Mouse (Mus musculus): Measurements from ENCODE around the gene Slc10a6. TPM values are rescaled to one million over a fixed set of nuclear protein-coding genes. Genes with fewer than 3 reads are reported as not detected.
A peak's percentile ranks its signal among the peaks of the same experiment; 100 is the strongest.

The Slc10a6 gene
- polyA plus RNA-seq, 1 experiment from 2014 or later, result not detected

DNA sequence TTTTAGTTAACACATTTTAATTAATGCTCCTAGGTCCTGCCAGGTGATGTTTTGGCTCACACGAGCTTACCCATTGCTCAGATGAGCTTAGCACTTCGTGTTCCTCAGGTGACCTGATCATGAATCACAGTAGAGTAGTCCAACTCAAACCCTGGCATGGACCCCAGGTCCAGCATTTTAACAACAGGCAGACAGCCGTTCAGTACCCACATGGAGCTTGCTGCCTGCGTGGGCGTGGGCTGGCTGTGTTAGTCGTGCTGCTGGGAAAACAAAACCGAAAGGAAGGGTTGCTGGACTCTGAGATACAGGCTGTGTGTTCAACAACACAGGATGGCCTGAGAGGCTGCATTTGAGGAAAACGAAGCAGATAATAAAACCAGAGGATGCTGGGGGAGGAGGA lies 36.5 kb downstream of the Slc10a6 start:
- H3K36me3 ChIP-seq (ENCODE audit: control insufficient read depth, insufficient read depth, low read length), result no peaks in the 10 kb centered on the region
- ATAC-seq (ENCODE audit: insufficient read depth, low FRiP score, low TSS enrichment), result no peak
- 87% methylated on average over 8 of the region's 8 CpGs for WGBS

GRCm38 (mm10) chr5:103591846-103592245 lies 37.4 kb downstream of the Slc10a6 start:
- H3K4me2 ChIP-seq (ENCODE audit: low read depth), result no peak overlapping the region

More for the DNA sequence above, 36.5 kb downstream of the Slc10a6 start:
- H3K9ac ChIP-seq (ENCODE audit: low read length), result no peak overlapping the region
- H3K4me2 ChIP-seq (ENCODE audit: low read depth), result no peak overlapping the region
- no peaks in the 10 kb centered on the region for H3K4me1 ChIP-seq (ENCODE audit: control insufficient read depth, insufficient read depth, low read length)
- DNase-seq (ENCODE audit: low spot score), result no peak
- H3K9me3 ChIP-seq (ENCODE audit: control insufficient read depth, low read length), result no peaks in the 10 kb centered on the region
- no peak overlapping the region for H3K4me3 ChIP-seq (ENCODE audit: low read depth, low read length)
- H3K27ac ChIP-seq (ENCODE audit: low read depth, low read length), result no peak overlapping the region
- no peaks in the 10 kb centered on the region for H3K27me3 ChIP-seq (ENCODE audit: control insufficient read depth, insufficient read depth, low read length)

GRCm38 (mm10) chr5:103587219-103587618 lies 42.0 kb downstream of the Slc10a6 start:
- H3K27ac ChIP-seq (ENCODE audit: low read depth, low read length), result no peak overlapping the region
- 79% methylated on average over 7 of the region's 7 CpGs for WGBS
- DNase-seq (ENCODE audit: low spot score), result peak; percentile 35

More at GRCm38 (mm10) chr5:103591846-103592245, 37.4 kb downstream of the Slc10a6 start:
- H3K4me3 ChIP-seq (ENCODE audit: low read depth, low read length), result no peak overlapping the region
- no peaks in the 10 kb centered on the region for H3K4me1 ChIP-seq (ENCODE audit: control insufficient read depth, insufficient read depth, low read length)
- ATAC-seq (ENCODE audit: insufficient read depth, low FRiP score, low TSS enrichment), result no peak
- H3K9ac ChIP-seq (ENCODE audit: low read length), result no peak overlapping the region
- WGBS, result 93% methylated on average over 7 of the region's 7 CpGs
- no peaks in the 10 kb centered on the region for H3K36me3 ChIP-seq (ENCODE audit: control insufficient read depth, insufficient read depth, low read length)
- no peak overlapping the region for H3K27ac ChIP-seq (ENCODE audit: low read depth, low read length)
- no peaks in the 10 kb centered on the region for H3K9me3 ChIP-seq (ENCODE audit: control insufficient read depth, low read length)
- DNase-seq (ENCODE audit: low spot score), result no peak
- no peaks in the 10 kb centered on the region for H3K27me3 ChIP-seq (ENCODE audit: control insufficient read depth, insufficient read depth, low read length)

GRCm38 (mm10) chr5:103579680-103580420 lies 49.4 kb downstream of the Slc10a6 start:
- DNase-seq (ENCODE audit: low spot score) (no peak), ATAC-seq (ENCODE audit: insufficient read depth, low FRiP score, low TSS enrichment) (no peak)
- Histone ChIP-seq H3K36me3 (ENCODE audit: control insufficient read depth, insufficient read depth, low read length) (peaks cover 2% of the 10 kb centered on the region; the same call in 1 of the 2 replicates), H3K9me3 (ENCODE audit: control insufficient read depth, low read length) (no peaks in the 10 kb centered on the region), H3K27me3 (ENCODE audit: control insufficient read depth, insufficient read depth, low read length) (no peaks in the 10 kb centered on the region), H3K4me3 (ENCODE audit: low read depth, low read length) (no peak overlapping the region), H3K4me1 (ENCODE audit: control insufficient read depth, insufficient read depth, low read length) (no peaks in the 10 kb centered on the region), H3K4me2 (ENCODE audit: low read depth) (no peak overlapping the region), H3K9ac (ENCODE audit: low read length) (no peak overlapping the region), H3K27ac (ENCODE audit: low read depth, low read length) (no peak overlapping the region)
- WGBS, result 74% methylated on average over 11 of the region's 11 CpGs

More at GRCm38 (mm10) chr5:103587219-103587618, 42.0 kb downstream of the Slc10a6 start:
- Histone ChIP-seq H3K9ac (ENCODE audit: low read length) (no peak overlapping the region), H3K4me2 (ENCODE audit: low read depth) (no peak overlapping the region), H3K27me3 (ENCODE audit: control insufficient read depth, insufficient read depth, low read length) (no peaks in the 10 kb centered on the region), H3K4me3 (ENCODE audit: low read depth, low read length) (no peak overlapping the region), H3K36me3 (ENCODE audit: control insufficient read depth, insufficient read depth, low read length) (no peaks in the 10 kb centered on the region), H3K9me3 (ENCODE audit: control insufficient read depth, low read length) (no peaks in the 10 kb centered on the region), H3K4me1 (ENCODE audit: control insufficient read depth, insufficient read depth, low read length) (no peaks in the 10 kb centered on the region)
- no peak for ATAC-seq (ENCODE audit: insufficient read depth, low FRiP score, low TSS enrichment)

- no peak overlapping the region for H3K9ac ChIP-seq (ENCODE audit: low read length)
- no peak overlapping the region for H3K4me3 ChIP-seq (ENCODE audit: low read depth, low read length)
- H3K27me3 ChIP-seq (ENCODE audit: control insufficient read depth, insufficient read depth, low read length), result no peaks in the 10 kb centered on the region
- no peak overlapping the region for H3K27ac ChIP-seq (ENCODE audit: low read depth, low read length)
- DNase-seq (ENCODE audit: low spot score), result no peak
- no peaks in the 10 kb centered on the region for H3K36me3 ChIP-seq (ENCODE audit: control insufficient read depth, insufficient read depth, low read length)
- H3K4me1 ChIP-seq (ENCODE audit: control insufficient read depth, insufficient read depth, low read length), result no peaks in the 10 kb centered on the region
- H3K9me3 ChIP-seq (ENCODE audit: control insufficient read depth, low read length), result no peaks in the 10 kb centered on the region
- no peak overlapping the region for H3K4me2 ChIP-seq (ENCODE audit: low read depth)
- 92% methylated on average over 9 of the region's 9 CpGs for WGBS
- no peak for ATAC-seq (ENCODE audit: insufficient read depth, low FRiP score, low TSS enrichment)
Observed at GRCm38 (mm10) chr5:103569446-103569845, 59.8 kb downstream of the Slc10a6 start.

- Histone ChIP-seq H3K4me2 (ENCODE audit: low read depth) (no peak overlapping the region), H3K9ac (ENCODE audit: low read length) (no peak overlapping the region), H3K4me3 (ENCODE audit: low read depth, low read length) (no peak overlapping the region), H3K4me1 (ENCODE audit: control insufficient read depth, insufficient read depth, low read length) (no peaks in the 10 kb centered on the region), H3K36me3 (ENCODE audit: control insufficient read depth, insufficient read depth, low read length) (no peaks in the 10 kb centered on the region; the same call in 1 of the 2 replicates), H3K27ac (ENCODE audit: low read depth, low read length) (no peak overlapping the region), H3K27me3 (ENCODE audit: control insufficient read depth, insufficient read depth, low read length) (no peaks in the 10 kb centered on the region), H3K9me3 (ENCODE audit: control insufficient read depth, low read length) (no peaks in the 10 kb centered on the region)
- 92% methylated on average over 4 of the region's 4 CpGs for WGBS
- ATAC-seq (ENCODE audit: insufficient read depth, low FRiP score, low TSS enrichment) (no peak), DNase-seq (ENCODE audit: low spot score) (no peak)
Observed at GRCm38 (mm10) chr5:103568034-103568433, 61.2 kb downstream of the Slc10a6 start.

GRCm38 (mm10) chr5:103560546-103560945 lies 68.7 kb downstream of the Slc10a6 start:
- H3K4me2 ChIP-seq (ENCODE audit: low read depth), result no peak overlapping the region
- no peak for DNase-seq (ENCODE audit: low spot score)
- H3K9me3 ChIP-seq (ENCODE audit: control insufficient read depth, low read length), result no peaks in the 10 kb centered on the region
- no peaks in the 10 kb centered on the region for H3K27me3 ChIP-seq (ENCODE audit: control insufficient read depth, insufficient read depth, low read length)
- no peaks in the 10 kb centered on the region for H3K4me1 ChIP-seq (ENCODE audit: control insufficient read depth, insufficient read depth, low read length)
- no peak overlapping the region for H3K27ac ChIP-seq (ENCODE audit: low read depth, low read length)
- H3K4me3 ChIP-seq (ENCODE audit: low read depth, low read length), result no peak overlapping the region
- H3K9ac ChIP-seq (ENCODE audit: low read length), result no peak overlapping the region
- ATAC-seq (ENCODE audit: insufficient read depth, low FRiP score, low TSS enrichment), result no peak
- H3K36me3 ChIP-seq (ENCODE audit: control insufficient read depth, insufficient read depth, low read length), result peaks cover 2% of the 10 kb centered on the region; the same call in 1 of the 2 replicates
- 90% methylated on average over 9 of the region's 9 CpGs for WGBS

Measured in neural tube, embryonic 11.5 days (tissue).